Mouse (Mus musculus) liver, adult 2 months (tissue): ENCODE results near the gene Aire.

Experiments used
- CTCF ChIP-seq: fragments of 200-500 bp; IDR thresholded peaks from 2 replicates; pipeline ENCODE4 v1.5.1; 2011; ENCODE audit warnings: low read depth, low read length, control low read depth
- POLR2A ChIP-seq: fragments of 200-500 bp; IDR thresholded peaks from 2 replicates; pipeline ENCODE4 v1.6.1; 2011; ENCODE audit warnings: low read length, control low read depth; ENCODE audit not compliant: insufficient read depth; ENCODE audit errors: extremely low read depth

DNA sequence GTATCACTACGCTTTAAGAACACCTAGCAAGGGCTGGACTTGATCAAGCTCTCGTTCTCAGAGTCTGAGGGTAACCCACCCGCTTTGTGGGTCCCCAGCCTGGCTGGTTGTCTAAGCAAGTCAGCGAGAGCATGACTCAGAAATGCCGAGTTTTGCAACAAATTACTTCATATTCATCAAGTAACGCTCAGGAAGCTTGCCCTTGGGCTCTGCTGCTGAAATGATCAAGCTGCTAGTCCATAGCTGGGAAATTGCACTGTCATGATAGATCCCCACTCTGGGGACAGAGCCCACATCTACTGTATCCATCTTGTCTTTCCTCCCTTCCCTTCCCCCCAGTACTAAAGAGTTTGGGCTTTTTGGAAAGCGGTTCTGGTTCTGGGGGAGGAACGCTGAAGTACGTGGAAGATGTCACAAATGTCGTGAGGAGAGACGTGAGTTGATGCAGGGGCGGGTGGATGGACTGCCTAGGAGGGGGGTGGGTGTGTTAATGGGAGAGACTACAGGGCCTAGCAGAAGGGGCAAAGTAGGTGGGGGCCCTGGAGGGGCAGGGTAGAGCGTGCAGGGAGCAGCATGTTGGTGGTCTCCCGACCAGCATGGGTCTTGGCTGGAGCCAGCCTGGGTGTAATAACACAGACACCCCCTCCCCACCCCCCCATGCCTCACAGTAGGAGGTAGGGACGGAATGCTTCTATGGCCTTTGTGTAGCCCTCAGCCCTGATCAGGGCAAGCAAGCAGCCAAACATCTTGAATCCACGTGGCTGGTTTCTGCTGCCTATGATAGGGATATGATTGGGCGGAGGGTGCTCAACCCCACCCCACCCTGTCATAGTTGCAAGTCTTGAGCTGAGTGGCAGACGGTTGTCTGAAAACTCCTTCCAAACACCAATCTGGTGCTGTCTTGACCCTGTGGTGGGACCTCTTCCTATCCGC, 11.5 kb upstream of the Aire start:
- TF ChIP-seq POLR2A, result no peak
- TF ChIP-seq CTCF, result no peak
